Mouse (Mus musculus) heart, embryonic 13.5 days (tissue): Measurements from ENCODE around the gene Uck2. TPM values are rescaled to one million over a fixed set of nuclear protein-coding genes. Genes with fewer than 3 reads are reported as not detected.

ENCODE experiments used
- ATAC-seq: fragments of 200-750 bp; cut with Nextera tagmentation; 2 replicates; pipeline ENCODE4 v1.8.0; 2017; ENCODE audit warnings: moderate TSS enrichment; ENCODE audit not compliant: insufficient number of reproducible peaks, low FRiP score, low TSS enrichment; ENCODE audit errors: extremely low read depth
- H3K27ac ChIP-seq: fragments of 300-500 bp; sonication (generic); replicated peaks from 2 replicates; pipeline ENCODE4 v1.5.1; 2015; ENCODE audit warnings: moderate library complexity, mild to moderate bottlenecking, inconsistent platforms
- H3K27me3 ChIP-seq: fragments of 300-500 bp; sonication (generic); replicated peaks from 2 replicates; pipeline ENCODE4 v1.6.1; 2015; ENCODE audit warnings: mild to moderate bottlenecking, inconsistent platforms
- H3K36me3 ChIP-seq: fragments of 300-500 bp; sonication (generic); 2 replicates; pipeline ENCODE4 v1.6.1; 2015; ENCODE audit warnings: mild to moderate bottlenecking, inconsistent platforms
- H3K4me1 ChIP-seq: fragments of 300-500 bp; sonication (generic); 2 replicates; pipeline ENCODE4 v1.6.1; 2015; ENCODE audit warnings: inconsistent platforms
- H3K4me2 ChIP-seq: fragments of 300-500 bp; sonication (generic); 2 replicates; pipeline ENCODE4 v1.6.1; 2015; ENCODE audit warnings: inconsistent platforms, mild to moderate bottlenecking, moderate library complexity
- H3K4me3 ChIP-seq: fragments of 300-500 bp; sonication (generic); 2 replicates; pipeline ENCODE4 v1.5.1; 2015; ENCODE audit warnings: moderate library complexity, mild to moderate bottlenecking, inconsistent platforms
- H3K9ac ChIP-seq: fragments of 300-500 bp; sonication (generic); 2 replicates; pipeline ENCODE4 v1.6.1; 2015; ENCODE audit warnings: inconsistent platforms, mild to moderate bottlenecking, moderate library complexity
- H3K9me3 ChIP-seq: fragments of 300-500 bp; sonication (generic); 2 replicates; pipeline ENCODE4 v1.6.1; 2016; ENCODE audit warnings: inconsistent platforms
- WGBS: fragments of 180-500 bp; shearing (Covaris S2); methylation state at CpG from one replicate; pipeline ENCODE4 v1.1.7; 2015; ENCODE audit warnings: mixed read lengths; 5-methylcytosine and 5-hydroxymethylcytosine counted together
- polyA plus RNA-seq: library from polyadenylated mRNA; unstranded; fragments of >200 nt; fragmentation: Nextera tagmentation; extraction: Ambion mirVana; gene quantifications from 2 replicates; pipeline ENCODE4 v1.2.1, GENCODE M21; 2015

Gene Uck2
- polyA plus RNA-seq, 1 experiment from 2014 or later = 50.9 TPM

DNA sequence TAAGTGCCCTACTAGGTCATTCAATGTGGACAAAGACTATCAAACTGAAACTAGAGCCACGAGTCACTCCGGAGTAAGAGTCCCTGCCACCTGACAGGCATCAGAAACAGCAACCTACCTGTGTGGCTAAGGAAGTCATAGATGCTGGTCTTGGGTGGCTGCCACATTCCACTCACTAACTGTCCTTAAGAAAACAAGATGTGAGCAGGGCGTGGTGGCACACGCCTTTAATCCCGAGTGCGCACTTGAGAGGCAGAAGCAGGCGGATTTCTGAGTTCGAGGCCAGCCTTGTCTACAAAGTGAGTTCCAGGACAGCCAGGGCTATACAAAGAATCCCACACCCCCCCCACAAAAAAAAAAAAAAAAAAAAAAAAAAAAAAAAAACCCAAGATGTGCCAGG lies 35.2 kb downstream of the Uck2 start:
- no peak overlapping the region for H3K9ac ChIP-seq
- WGBS = 82% methylated on average over 8 of the region's 8 CpGs

DNA sequence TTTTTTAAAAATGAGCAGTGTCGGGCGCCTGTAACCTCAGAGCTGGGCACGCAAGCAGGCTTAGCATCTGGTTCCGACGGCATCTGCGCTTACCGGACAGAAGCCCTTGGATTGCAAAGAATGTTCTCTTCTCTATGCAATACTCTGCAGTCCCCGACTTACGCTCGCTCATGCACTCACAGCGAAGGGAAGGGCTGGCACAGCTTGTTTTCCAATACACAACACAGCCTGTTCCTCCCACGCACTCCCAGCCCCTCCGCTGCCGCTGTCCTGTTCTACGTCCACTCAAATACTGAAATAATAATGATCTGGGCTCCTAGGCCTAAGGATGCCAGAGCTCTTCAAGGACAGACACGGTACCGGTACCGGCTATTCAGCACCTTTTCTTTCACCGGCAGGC lies 35.9 kb downstream of the Uck2 start:
- Histone ChIP-seq H3K27ac (no peak overlapping the region), H3K36me3 (no peaks in the 10 kb centered on the region), H3K4me1 (peaks cover 61% of the 10 kb centered on the region), H3K4me3 (no peak overlapping the region), H3K4me2 (no peak overlapping the region), H3K27me3 (no peaks in the 10 kb centered on the region), H3K9ac (no peak overlapping the region), H3K9me3 (no peaks in the 10 kb centered on the region)
- no peak for ATAC-seq
- 69% methylated on average over 19 of the region's 19 CpGs for whole genome bisulfite sequencing

More for the DNA sequence above, 35.2 kb downstream of the Uck2 start:
- Histone ChIP-seq H3K4me1 (peaks cover 57% of the 10 kb centered on the region), H3K4me2 (no peak overlapping the region), H3K27ac (no peak overlapping the region), H3K36me3 (no peaks in the 10 kb centered on the region), H3K27me3 (no peaks in the 10 kb centered on the region), H3K9me3 (no peaks in the 10 kb centered on the region), H3K4me3 (no peak overlapping the region)
- ATAC-seq = no peak

- H3K9me3 ChIP-seq = no peaks in the 10 kb centered on the region
- H3K4me1 ChIP-seq = peaks cover 73% of the 10 kb centered on the region
- H3K36me3 ChIP-seq = no peaks in the 10 kb centered on the region
- no peak overlapping the region for H3K27ac ChIP-seq
- WGBS = 80% methylated on average over 9 of the region's 9 CpGs
- ATAC-seq = no peak
- H3K4me3 ChIP-seq = no peak overlapping the region
- no peak overlapping the region for H3K9ac ChIP-seq
- no peaks in the 10 kb centered on the region for H3K27me3 ChIP-seq
- H3K4me2 ChIP-seq = no peak overlapping the region
Observed at GRCm38 (mm10) chr1:167247886-167248285, 37.2 kb downstream of the Uck2 start.

DNA sequence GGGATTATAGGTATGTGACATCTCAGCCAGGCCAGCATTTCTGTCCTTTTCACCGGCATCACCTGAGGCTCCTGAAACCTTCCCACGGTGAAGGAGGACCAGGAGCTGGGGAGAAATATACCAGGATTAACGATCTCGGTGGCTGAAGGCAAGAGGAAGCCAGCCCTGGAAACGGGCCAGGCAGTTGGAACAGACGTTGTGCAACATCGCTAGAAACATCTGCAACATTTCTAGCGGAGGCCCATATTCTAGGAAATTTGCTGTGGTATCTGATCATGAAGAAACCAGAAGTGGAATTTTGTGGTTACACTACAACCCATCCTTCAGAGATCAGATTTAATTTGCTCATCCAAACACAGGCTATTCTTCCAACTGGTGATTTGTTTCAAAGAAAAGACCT lies 38.1 kb downstream of the Uck2 start:
- H3K4me1 ChIP-seq = peaks cover 76% of the 10 kb centered on the region
- no peak overlapping the region for H3K27ac ChIP-seq
- no peak overlapping the region for H3K4me2 ChIP-seq
- H3K9ac ChIP-seq = no peak overlapping the region
- H3K36me3 ChIP-seq = no peaks in the 10 kb centered on the region
- ATAC-seq = no peak
- WGBS = 53% methylated on average over 8 of the region's 8 CpGs
- H3K9me3 ChIP-seq = no peaks in the 10 kb centered on the region
- no peaks in the 10 kb centered on the region for H3K27me3 ChIP-seq
- no peak overlapping the region for H3K4me3 ChIP-seq

DNA sequence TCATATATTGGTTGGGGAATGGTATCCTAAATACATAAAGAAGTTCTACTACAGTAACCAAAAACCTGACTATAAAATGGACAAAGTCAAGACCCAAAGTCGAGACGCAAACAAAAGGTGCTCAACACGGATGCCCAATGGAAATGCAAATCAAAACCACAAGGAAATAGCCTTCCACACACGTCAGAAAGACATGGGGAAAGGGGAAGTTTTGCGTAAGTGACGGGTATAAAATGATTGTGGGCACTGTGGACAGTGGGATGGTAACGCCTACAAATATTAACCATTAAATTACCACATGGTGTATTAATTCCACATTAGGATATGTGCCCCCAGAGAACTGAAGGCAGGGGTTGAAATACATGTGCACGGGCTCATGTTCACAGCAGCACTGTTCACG lies 38.8 kb downstream of the Uck2 start:
- 82% methylated on average over 9 of the region's 9 CpGs for WGBS
- H3K9me3 ChIP-seq = no peaks in the 10 kb centered on the region
- no peak for ATAC-seq
- peaks cover 83% of the 10 kb centered on the region for H3K4me1 ChIP-seq
- no peak overlapping the region for H3K4me2 ChIP-seq
- no peaks in the 10 kb centered on the region for H3K36me3 ChIP-seq
- no peak overlapping the region for H3K4me3 ChIP-seq
- H3K27me3 ChIP-seq = no peaks in the 10 kb centered on the region
- H3K9ac ChIP-seq = no peak overlapping the region
- H3K27ac ChIP-seq = no peak overlapping the region

DNA sequence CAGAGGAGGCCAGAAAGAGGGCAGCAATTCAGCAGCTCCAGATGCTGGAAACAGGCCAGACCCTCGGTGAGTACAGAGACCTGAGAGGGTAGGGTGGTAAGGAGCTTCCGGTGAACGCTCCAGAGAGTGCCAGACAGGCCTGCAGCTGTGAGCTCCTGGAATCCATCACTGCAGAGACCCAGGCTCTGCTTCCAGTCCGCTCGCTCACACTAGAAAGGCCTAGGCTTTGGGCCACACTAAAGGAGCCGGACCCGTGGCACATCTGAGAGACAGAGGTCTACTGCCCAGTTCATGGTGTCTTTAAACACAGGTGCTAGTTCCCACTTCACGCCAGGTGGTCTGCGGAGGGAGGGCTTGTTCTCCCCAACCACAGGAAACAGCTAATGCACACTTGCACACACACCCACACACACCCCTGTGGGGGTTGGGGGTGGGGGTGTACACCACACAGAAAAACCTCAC lies 39.9 kb downstream of the Uck2 start:
- peak overlapping the region; percentile 40 for H3K9ac ChIP-seq
- no peaks in the 10 kb centered on the region for H3K36me3 ChIP-seq
- H3K9me3 ChIP-seq = no peaks in the 10 kb centered on the region
- no peaks in the 10 kb centered on the region for H3K27me3 ChIP-seq
- H3K27ac ChIP-seq = peak overlapping the region; percentile 73
- peak overlapping the region; percentile 35; the same call in 1 of the 2 replicates for H3K4me2 ChIP-seq
- 40% methylated on average over 9 of the region's 9 CpGs for WGBS
- ATAC-seq = peak; percentile 51; the same call in 1 of the 2 replicates
- no peak overlapping the region for H3K4me3 ChIP-seq
- peaks cover 81% of the 10 kb centered on the region for H3K4me1 ChIP-seq

- Histone ChIP-seq H3K27ac (no peak overlapping the region), H3K4me1 (peaks cover 86% of the 10 kb centered on the region), H3K9ac (no peak overlapping the region), H3K36me3 (no peaks in the 10 kb centered on the region), H3K9me3 (no peaks in the 10 kb centered on the region), H3K4me2 (no peak overlapping the region), H3K27me3 (no peaks in the 10 kb centered on the region), H3K4me3 (no peak overlapping the region)
- 48% methylated on average over 7 of the region's 7 CpGs for WGBS
- no peak for ATAC-seq
Observed at GRCm38 (mm10) chr1:167242191-167242681, 42.9 kb downstream of the Uck2 start.

DNA sequence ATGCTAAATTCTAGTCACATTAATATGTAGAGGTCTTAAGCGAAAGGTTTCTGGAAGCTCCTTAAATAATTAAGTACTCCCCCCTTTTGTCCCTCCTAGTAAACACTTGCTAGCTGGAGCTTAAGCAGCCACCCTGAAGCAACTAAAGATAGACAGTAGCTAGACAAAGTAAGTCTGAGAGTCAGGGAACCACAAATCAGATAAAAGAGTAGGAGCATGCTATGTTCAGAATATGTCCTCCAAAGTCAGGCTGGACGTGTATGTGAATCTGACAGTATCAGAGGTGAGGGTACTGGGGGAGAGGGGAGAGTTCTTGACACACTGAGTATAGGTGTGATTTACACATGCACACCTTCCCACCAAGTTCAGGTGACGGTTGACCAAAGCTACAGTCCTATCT lies 43.6 kb downstream of the Uck2 start:
- peaks cover 85% of the 10 kb centered on the region for H3K4me1 ChIP-seq

GRCm38 (mm10) chr1:167240361-167240760 lies 44.8 kb downstream of the Uck2 start:
- Histone ChIP-seq H3K9me3 (no peaks in the 10 kb centered on the region), H3K27me3 (no peaks in the 10 kb centered on the region), H3K36me3 (peaks cover 11% of the 10 kb centered on the region), H3K4me3 (no peak overlapping the region), H3K4me1 (peaks cover 81% of the 10 kb centered on the region), H3K27ac (no peak overlapping the region), H3K9ac (no peak overlapping the region), H3K4me2 (no peak overlapping the region)
- 57% methylated on average over 5 of the region's 5 CpGs for WGBS
- no peak for ATAC-seq

More for the DNA sequence above, 43.6 kb downstream of the Uck2 start:
- ATAC-seq = no peak
- Histone ChIP-seq H3K27ac (no peak overlapping the region), H3K27me3 (no peaks in the 10 kb centered on the region), H3K4me3 (no peak overlapping the region), H3K9ac (no peak overlapping the region), H3K36me3 (peaks cover under 1% of the 10 kb centered on the region), H3K9me3 (no peaks in the 10 kb centered on the region), H3K4me2 (no peak overlapping the region)
- WGBS = 70% methylated on average over 3 of the region's 3 CpGs

DNA sequence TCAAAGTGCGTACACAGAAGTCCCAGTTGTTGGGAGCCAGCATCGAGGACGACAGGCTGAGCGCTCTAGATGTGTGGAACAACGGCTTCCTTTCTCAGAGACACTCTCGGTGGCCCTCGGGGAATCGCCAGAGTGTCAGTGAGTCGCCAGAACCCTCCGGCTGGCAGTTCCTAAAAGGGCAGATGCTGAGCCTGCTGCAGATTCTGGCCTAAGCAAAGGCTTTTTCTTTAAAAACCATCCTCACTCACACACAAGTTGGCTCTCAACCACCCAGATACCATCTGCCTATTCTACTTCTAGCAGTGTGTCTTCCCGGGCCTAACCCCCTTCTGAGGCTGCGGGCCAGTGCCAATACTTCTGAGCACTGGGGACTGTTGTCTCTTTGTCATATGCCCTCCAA lies 45.2 kb downstream of the Uck2 start:
- H3K4me1 ChIP-seq = peaks cover 76% of the 10 kb centered on the region
- H3K27ac ChIP-seq = no peak overlapping the region
- H3K36me3 ChIP-seq = peaks cover 16% of the 10 kb centered on the region
- ATAC-seq = no peak
- no peak overlapping the region for H3K9ac ChIP-seq
- H3K4me3 ChIP-seq = no peak overlapping the region
- H3K4me2 ChIP-seq = no peak overlapping the region
- 56% methylated on average over 12 of the region's 12 CpGs for WGBS
- no peaks in the 10 kb centered on the region for H3K9me3 ChIP-seq
- no peaks in the 10 kb centered on the region for H3K27me3 ChIP-seq

DNA sequence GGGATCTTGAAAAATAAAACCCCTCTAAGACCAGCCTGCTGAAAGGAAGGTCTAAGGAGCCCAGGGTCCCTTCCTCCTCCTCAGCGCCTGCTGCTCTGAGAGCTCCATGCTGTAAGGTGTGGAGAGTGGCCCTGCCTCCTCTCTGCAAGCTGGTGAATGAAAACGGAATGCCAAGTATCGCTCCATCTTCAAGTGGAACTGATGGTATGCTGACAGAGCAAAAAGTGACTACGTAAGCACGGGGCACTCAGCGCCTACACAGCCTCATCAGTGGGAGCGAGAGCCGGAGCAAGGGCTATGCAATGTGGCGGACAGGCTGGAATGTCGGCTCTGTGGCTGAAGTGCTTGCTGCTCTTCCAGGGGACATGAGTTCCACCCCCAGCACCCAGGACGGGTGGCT lies 47.3 kb downstream of the Uck2 start:
- no peak overlapping the region for H3K9ac ChIP-seq
- H3K36me3 ChIP-seq = peaks cover 37% of the 10 kb centered on the region
- no peaks in the 10 kb centered on the region for H3K9me3 ChIP-seq
- H3K4me3 ChIP-seq = no peak overlapping the region
- peak overlapping the region; percentile 41 for H3K4me2 ChIP-seq
- no peaks in the 10 kb centered on the region for H3K27me3 ChIP-seq
- no peak; the same call in 1 of the 2 replicates for ATAC-seq
- 40% methylated on average over 11 of the region's 11 CpGs for WGBS
- no peak overlapping the region for H3K27ac ChIP-seq
- H3K4me1 ChIP-seq = peaks cover 56% of the 10 kb centered on the region

DNA sequence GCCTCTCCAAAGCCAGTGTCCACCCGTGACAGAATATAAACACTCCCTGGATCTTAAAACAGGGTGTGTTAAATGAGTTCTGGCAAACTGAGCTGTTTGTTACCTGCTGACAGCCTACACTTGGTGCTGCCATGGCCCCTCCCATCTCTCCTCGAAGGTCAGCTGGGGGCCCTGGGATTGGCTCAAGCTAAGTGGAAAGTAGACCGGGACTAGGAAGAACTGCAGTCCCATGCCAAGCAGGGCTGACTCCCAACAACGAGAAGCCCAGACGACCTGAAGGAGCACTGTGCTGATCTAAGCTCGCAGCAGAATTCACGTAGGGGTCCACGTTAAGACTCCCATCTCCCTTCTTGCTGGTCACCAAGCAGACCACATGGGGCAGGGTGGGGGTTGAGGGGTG lies 48.3 kb downstream of the Uck2 start:
- H3K4me3 ChIP-seq = no peak overlapping the region
- ATAC-seq = no peak
- no peaks in the 10 kb centered on the region for H3K9me3 ChIP-seq
- H3K9ac ChIP-seq = no peak overlapping the region
- WGBS = 59% methylated on average over 8 of the region's 8 CpGs
- H3K4me1 ChIP-seq = peaks cover 48% of the 10 kb centered on the region
- no peak overlapping the region for H3K27ac ChIP-seq
- H3K4me2 ChIP-seq = no peak overlapping the region
- no peaks in the 10 kb centered on the region for H3K27me3 ChIP-seq
- H3K36me3 ChIP-seq = peaks cover 40% of the 10 kb centered on the region
